In genomic region chr1:152214376-152214775, GRCm38 (mm10) we compare ENCODE assay signal across 23 mouse cellular contexts.
"Had no signal": no experiment of that assay in that cellular context is flagged by ENCODE, and none has a peak within 500 bp of the region (broad histone marks: within the 10 kb centered on the region; RNA-seq: fewer than 3 reads in every experiment).

No protein-coding gene starts in this region.

- DNase-seq: gastrocnemius, postnatal 14 days; gastrocnemius, postnatal 36 days; heart, adult 11 months; heart, adult 2 months; heart, postnatal 14 days; heart, postnatal 4 days; kidney, adult 18-20 months; kidney, adult 8-10 months; kidney, postnatal 10 days; kidney, postnatal 25 days; kidney, postnatal 4 days; liver; liver, embryonic 13.5 days had no signal

- H3K27ac ChIP-seq: heart, adult 2 months; heart, embryonic 13.5 days; heart, embryonic 15.5 days; hindbrain, embryonic 10.5 days; hindbrain, embryonic 12.5 days; hindbrain, embryonic 14.5 days; intestine, embryonic 15.5 days; layer of hippocampus, adult 2 months; limb, embryonic 10.5 days; limb, embryonic 12.5 days; liver, embryonic 13.5 days; liver, embryonic 15.5 days had no signal

- H3K4me3 ChIP-seq: heart, adult 2 months; heart, embryonic 13.5 days; heart, embryonic 15.5 days; hindbrain, embryonic 10.5 days; hindbrain, embryonic 12.5 days; intestine, embryonic 15.5 days; layer of hippocampus, adult 2 months; limb, embryonic 10.5 days; limb, embryonic 12.5 days; liver, embryonic 13.5 days; liver, embryonic 15.5 days had no signal
